20 mouse cellular contexts compared by ENCODE assay signal in genomic region chr4:66843255-66843654, GRCm38 (mm10). TPM values are rescaled to one million over a fixed set of nuclear protein-coding genes. Genes with fewer than 3 reads are reported as not detected.
DNase-seq lines count a peak whose midpoint lies in the region.
"Had no signal": no experiment of that assay in that cellular context is flagged by ENCODE, and none has a peak within 500 bp of the region (broad histone marks: within the 10 kb centered on the region; RNA-seq: fewer than 3 reads in every experiment).

No protein-coding gene starts in this region.

- intact Hi-C loops in left cerebral cortex, postnatal 10 days (cut with DNase I) = no loop called here

- H3K36me3 ChIP-seq in macrophage (ENCODE audit: inconsistent target) = peaks cover 47% of the 10 kb centered on the region
- H3K36me3 ChIP-seq: embryonic facial prominence, embryonic 15.5 days; heart, embryonic 12.5 days; hindbrain, embryonic 12.5 days; liver, embryonic 12.5 days had no signal

- peak; percentile 42 for DNase-seq in lung, postnatal 36 days
- no peak for DNase-seq in lung, adult 18-20 months
- peak; percentile 53 for DNase-seq in NIH3T3 (ENCODE audit: low read depth)
- DNase-seq in adrenal gland, adult (ENCODE audit: inconsistent age in 2 of 2, low spot score in 1 of 2) = no peak
- no peak for DNase-seq in left cerebral cortex, postnatal 10 days (ENCODE audit: extremely low spot score in 1 of 2, low spot score in 2 of 2)
- no peak for DNase-seq in kidney, postnatal 4 days
- DNase-seq: adrenal gland, adult 8-10 months; cerebellum, adult 8-10 months; cerebellum, postnatal 36 days; gastrocnemius, postnatal 10 days; heart, postnatal 14 days; kidney, adult 18-20 months; layer of hippocampus, adult 9-11 months; lung, embryonic 14.5 days; lung, postnatal 4 days had no signal

- H3K79me2 ChIP-seq in macrophage (ENCODE audit: inconsistent target) = peaks cover 70% of the 10 kb centered on the region

- H3K27ac ChIP-seq in macrophage = peak overlapping the region; percentile 74
- H3K27ac ChIP-seq: embryonic facial prominence, embryonic 15.5 days; hindbrain, embryonic 12.5 days; liver, embryonic 12.5 days had no signal

- WGBS in macrophage (ENCODE audit: missing documents) = 8% methylated on average over 1 of the region's 1 CpGs

- H3K4me3 ChIP-seq in macrophage (ENCODE audit: inconsistent target) = no peak overlapping the region
- H3K4me3 ChIP-seq: embryonic facial prominence, embryonic 15.5 days; heart, embryonic 12.5 days; hindbrain, embryonic 12.5 days; liver, embryonic 12.5 days had no signal

RNA-seq across cellular contexts. Expression of gene Tlr4, which starts 15.9 kb away (rescaled TPM):
- total RNA-seq in macrophage (2018; cell fraction: chromatin; rRNA removed) = 100 to 1,000 TPM in 2 of 26 experiments, 10 to 100 TPM in 23, 1 to 10 TPM in 1; 9.3 to 130 (median 39.1) TPM
- 100 to 1,000 TPM in 7 of 26 experiments, 10 to 100 TPM in 19; 36.3 to 139 (median 87.9) TPM for total RNA-seq in macrophage (2018; cell fraction: cytosol; rRNA removed)
- 100 to 1,000 TPM in 8 of 26 experiments, 10 to 100 TPM in 18; 45.3 to 156 (median 73.5) TPM for total RNA-seq in macrophage (2018; cell fraction: nucleus; rRNA removed)
- polyA plus RNA-seq in macrophage (2018) = 66.9 to 77.5 TPM (median 75.6 TPM) in 3 replicates
- 1 to 10 TPM; 1.5 to 2.6 TPM for total RNA-seq in left cerebral cortex, postnatal 10 days (2021)

Comparison
In these comparisons a context has a peak if more than half of its experiments do, and no peak if none do; other contexts are left out.
1. DNase-seq: peak in lung, postnatal 36 days (single experiment) and NIH3T3 (single experiment); none in lung, adult 18-20 months (0 of 2), adrenal gland, adult (0 of 2), left cerebral cortex, postnatal 10 days (0 of 2) and kidney, postnatal 4 days (0 of 2).